ENCODE assay signal across 22 mouse cellular contexts in genomic region chr12:21321170-21321569, GRCm38 (mm10). TPM values are rescaled to one million over a fixed set of nuclear protein-coding genes. Genes with fewer than 3 reads are reported as not detected.
A peak's percentile ranks its signal among the peaks of the same experiment; 100 is the strongest.
DNase-seq lines count a peak whose midpoint lies in the region; ATAC-seq lines count a peak whose summit lies in the region.
"Had no signal": no experiment of that assay in that cellular context is flagged by ENCODE, and none has a peak within 500 bp of the region (broad histone marks: within the 10 kb centered on the region; RNA-seq: fewer than 3 reads in every experiment).

No protein-coding gene starts in this region.

- H3K4me3 ChIP-seq in forebrain, embryonic 15.5 days = no peak overlapping the region
- H3K4me3 ChIP-seq: forebrain, embryonic 10.5 days; forebrain, embryonic 13.5 days; gastrocnemius, adult 2 months; heart, embryonic 13.5 days; hindbrain, embryonic 10.5 days; hindbrain, embryonic 13.5 days had no signal

- no peak overlapping the region for H3K9ac ChIP-seq in forebrain, embryonic 15.5 days (replicated peaks)
- H3K9ac ChIP-seq: forebrain, embryonic 13.5 days; forebrain, postnatal 0 days; heart, embryonic 13.5 days; hindbrain, embryonic 13.5 days had no signal

- no peak for ATAC-seq in forebrain, embryonic 15.5 days (replicated peaks)
- ATAC-seq: forebrain, embryonic 13.5 days; forebrain, postnatal 0 days; hindbrain, embryonic 16.5 days had no signal

- H3K36me3 ChIP-seq in forebrain, embryonic 15.5 days = peaks cover 27% of the 10 kb centered on the region

- peak; percentile 57 for DNase-seq in heart, adult 11 months
- DNase-seq in heart, postnatal 10 days = no peak
- peak; percentile 61 for DNase-seq in kidney, adult 18-20 months
- DNase-seq in kidney, postnatal 4 days = no peak
- peak; percentile 89 for DNase-seq in kidney, adult 9 months
- DNase-seq in kidney, postnatal 10 days = no peak
- peak; percentile 61 to 80 for DNase-seq in kidney, postnatal 25 days
- DNase-seq: adrenal gland, postnatal 10 days; adrenal gland, postnatal 36 days; cerebellum, adult 18-20 months; cerebellum, adult 9-10 months; forebrain, postnatal 0 days; gastrocnemius, adult 2 months; gastrocnemius, postnatal 14 days; heart, adult 18-20 months had no signal

- peaks cover 9% of the 10 kb centered on the region; the same call in 1 of the 2 replicates for H3K4me1 ChIP-seq in forebrain, embryonic 15.5 days

- no peak overlapping the region for H3K27ac ChIP-seq in forebrain, embryonic 15.5 days (replicated peaks)
- H3K27ac ChIP-seq: forebrain, embryonic 10.5 days; forebrain, embryonic 13.5 days; gastrocnemius, adult 2 months; heart, embryonic 13.5 days; hindbrain, embryonic 10.5 days; hindbrain, embryonic 13.5 days had no signal

- no peaks in the 10 kb centered on the region for H3K9me3 ChIP-seq in forebrain, embryonic 15.5 days
- H3K9me3 ChIP-seq: forebrain, embryonic 10.5 days; forebrain, embryonic 13.5 days; heart, embryonic 13.5 days; hindbrain, embryonic 10.5 days; hindbrain, embryonic 13.5 days had no signal

- no peaks in the 10 kb centered on the region for H3K27me3 ChIP-seq in forebrain, embryonic 15.5 days
- H3K27me3 ChIP-seq: forebrain, embryonic 13.5 days; heart, embryonic 13.5 days; hindbrain, embryonic 13.5 days had no signal

- intact Hi-C loops in heart, postnatal 10 days (cut with DNase I) = no loop called here

- 82% methylated on average over 9 of the region's 9 CpGs for WGBS in forebrain, embryonic 15.5 days

- no peak overlapping the region for H3K4me2 ChIP-seq in forebrain, embryonic 15.5 days (replicated peaks)
- H3K4me2 ChIP-seq: forebrain, embryonic 13.5 days; heart, embryonic 13.5 days; hindbrain, embryonic 13.5 days had no signal

RNA-seq across cellular contexts. Expression of gene Iah1, which starts 5.0 kb away (rescaled TPM):
- 10 to 100 TPM; 26.7 to 28.0 TPM for total RNA-seq in heart, postnatal 10 days (2021)
- 44.3 and 51.1 TPM in 2 replicates for polyA plus RNA-seq in forebrain, embryonic 15.5 days (2015; fragmentation: Nextera tagmentation; extraction: Ambion mirVana)

RNA-seq across cellular contexts. Expression of gene Itgb1bp1, which starts 35.1 kb away (rescaled TPM):
- 10 to 100 TPM; 39.6 to 42.4 TPM for total RNA-seq in heart, postnatal 10 days (2021)
- polyA plus RNA-seq in forebrain, embryonic 15.5 days (2015; fragmentation: Nextera tagmentation; extraction: Ambion mirVana) = 40.0 and 40.4 TPM in 2 replicates

RNA-seq across cellular contexts. Expression of gene Cpsf3, which starts 36.0 kb away (rescaled TPM):
- 10 to 100 TPM; 42.9 to 46.0 TPM for total RNA-seq in heart, postnatal 10 days (2021)
- polyA plus RNA-seq in forebrain, embryonic 15.5 days (2015; fragmentation: Nextera tagmentation; extraction: Ambion mirVana) = 116 and 117 TPM in 2 replicates

RNA-seq across cellular contexts. Expression of gene Adam17, which starts 52.3 kb away (rescaled TPM):
- total RNA-seq in heart, postnatal 10 days (2021) = 10 to 100 TPM; 49.9 to 59.8 TPM
- 19.4 and 20.0 TPM in 2 replicates for polyA plus RNA-seq in forebrain, embryonic 15.5 days (2015; fragmentation: Nextera tagmentation; extraction: Ambion mirVana)

Comparison
In these comparisons a context has a peak if more than half of its experiments do, and no peak if none do; other contexts are left out.
1. DNase-seq: peak in heart, adult 11 months (single experiment), kidney, adult 18-20 months (single experiment), kidney, adult 9 months (single experiment) and kidney, postnatal 25 days (2 of 2); none in heart, postnatal 10 days (0 of 2), kidney, postnatal 4 days (0 of 2) and kidney, postnatal 10 days (single experiment).